21 mouse cellular contexts compared by ENCODE assay signal in the genomic region with DNA sequence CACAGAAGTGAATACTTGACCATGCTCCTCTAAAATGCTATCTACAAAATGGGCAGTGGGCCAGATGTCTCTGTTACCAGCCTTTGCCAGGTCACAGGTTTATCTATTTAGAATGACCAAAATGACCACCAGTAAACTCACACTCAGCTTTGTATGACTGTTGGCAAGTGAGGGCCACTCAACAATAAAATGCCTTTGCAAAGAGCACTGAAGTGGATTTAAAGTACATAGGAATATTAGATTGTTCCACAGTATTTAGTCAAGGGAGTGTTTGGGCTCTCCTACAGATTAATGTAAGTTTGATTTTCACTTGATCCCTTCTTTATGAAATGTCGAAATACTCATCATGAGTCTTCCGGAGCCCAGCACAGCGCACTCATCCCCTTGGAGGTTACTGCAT. TPM values are rescaled to one million over a fixed set of nuclear protein-coding genes. Genes with fewer than 3 reads are reported as not detected.
DNase-seq lines count a peak whose midpoint lies in the region; TF ChIP-seq lines count a peak whose summit lies in the region.
"Had no signal": no experiment of that assay in that cellular context is flagged by ENCODE, and none has a peak within 500 bp of the region (broad histone marks: within the 10 kb centered on the region; RNA-seq: fewer than 3 reads in every experiment).

No protein-coding gene starts in this region.

- H3K4me1 ChIP-seq in lung, adult 2 months (ENCODE audit: control insufficient read depth, insufficient read depth, low read length): 0 out of 2 replicates have a peak, but pooled peaks cover 2% of the 10 kb centered on the region
- H3K4me1 ChIP-seq: embryonic facial prominence, embryonic 13.5 days; embryonic facial prominence, embryonic 15.5 days; forebrain, embryonic 10.5 days; forebrain, embryonic 12.5 days had no signal

- no peak for TF ChIP-seq POLR2A in lung, adult 2 months (IDR thresholded peaks at IDR 0.05; ENCODE audit: borderline replicate concordance, extremely low read depth, low read depth, low read length)

- DNase-seq in lung, adult 18-20 months: peak; percentile 12 to 19
- no peak for DNase-seq in lung, postnatal 10 days
- DNase-seq in lung, postnatal 14 days: peak; percentile 15
- DNase-seq in lung, adult 2 months: no peak
- no peak for DNase-seq in layer of hippocampus, adult 11-12 months (ENCODE audit: low spot score)
- DNase-seq: adrenal gland, adult 2 months; adrenal gland, postnatal 10 days; adrenal gland, postnatal 25 days; B cell, adult 2 months; cerebellum, adult 11 months; cerebellum, adult 18-20 months; cerebellum, adult 8-10 months; cerebellum, adult 9-11 months; cerebellum, postnatal 14 days; cerebellum, postnatal 36 days; embryo, embryonic 11 days had no signal

- H3K4me3 ChIP-seq in lung, adult 2 months (replicated peaks; ENCODE audit: extremely low read depth, low read depth, low read length): no peak overlapping the region
- H3K4me3 ChIP-seq: embryonic facial prominence, embryonic 13.5 days; embryonic facial prominence, embryonic 15.5 days; erythroblast, embryonic 14.5 days; forebrain, embryonic 10.5 days; forebrain, embryonic 12.5 days had no signal

- 84% methylated on average over 3 of the region's 3 CpGs for WGBS in lung, adult 2 months

- TF ChIP-seq CTCF in lung, adult 2 months (IDR thresholded peaks at IDR 0.05; ENCODE audit: insufficient read depth, low read length): no peak

RNA-seq across cellular contexts. Expression of gene Msantd1, which starts 53.7 kb away (rescaled TPM):
- 3.1 and 3.7 TPM in 2 replicates for polyA plus RNA-seq in lung, adult 2 months (2012; rRNA removed)

Comparison
In these comparisons a context has a peak if more than half of its experiments do, and no peak if none do; other contexts are left out.
1. DNase-seq: peak in lung, adult 18-20 months (2 of 2) and lung, postnatal 14 days (single experiment); none in lung, postnatal 10 days (single experiment), lung, adult 2 months (single experiment) and layer of hippocampus, adult 11-12 months (single experiment).